ENCODE assay signal across 16 mouse cellular contexts in the genomic region with DNA sequence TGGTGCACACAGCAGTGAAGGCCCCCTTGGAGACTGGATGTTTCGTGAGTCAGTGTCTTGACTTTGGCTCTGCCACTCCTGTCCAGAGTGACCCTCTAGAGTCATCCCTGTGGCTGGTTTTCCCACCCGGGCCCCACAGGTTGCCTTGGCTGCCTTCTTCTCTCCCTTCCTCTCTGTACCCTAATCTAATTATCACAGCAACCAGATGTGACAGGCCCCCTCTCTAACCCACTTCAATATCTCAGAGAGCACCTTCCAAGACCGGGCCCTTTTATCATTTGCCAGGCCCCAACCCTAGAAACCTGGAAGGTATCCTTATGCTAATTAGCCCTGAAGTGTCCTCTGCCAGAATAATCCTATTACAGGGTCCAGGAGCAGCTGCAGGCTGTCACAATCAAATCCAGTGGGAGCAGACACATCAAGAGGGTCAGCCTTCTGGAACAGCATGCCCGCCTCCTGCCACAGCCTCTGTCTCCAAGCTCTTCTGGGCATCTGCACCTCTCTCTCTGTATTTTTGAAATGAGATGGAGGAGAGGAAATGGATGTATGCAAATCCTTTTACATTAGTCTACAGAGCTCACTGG.
DNase-seq lines count a peak whose midpoint lies in the region; ATAC-seq lines count a peak whose summit lies in the region.
"Had no signal": no experiment of that assay in that cellular context is flagged by ENCODE, and none has a peak within 500 bp of the region (broad histone marks: within the 10 kb centered on the region; RNA-seq: fewer than 3 reads in every experiment).

No protein-coding gene starts in this region.

- H3K9me3 ChIP-seq in hindbrain, embryonic 10.5 days, result no peaks in the 10 kb centered on the region
- H3K9me3 ChIP-seq in hindbrain, embryonic 13.5 days, result no peaks in the 10 kb centered on the region
- no peaks in the 10 kb centered on the region for H3K9me3 ChIP-seq in midbrain, embryonic 12.5 days
- no peaks in the 10 kb centered on the region for H3K9me3 ChIP-seq in forebrain, embryonic 14.5 days (replicated peaks; ENCODE audit: control insufficient read depth, low read length)
- H3K9me3 ChIP-seq: liver, embryonic 13.5 days had no signal

- H3K9ac ChIP-seq in hindbrain, embryonic 13.5 days, result no peak overlapping the region
- H3K9ac ChIP-seq in midbrain, embryonic 12.5 days (replicated peaks), result no peak overlapping the region
- H3K9ac ChIP-seq in forebrain, embryonic 14.5 days (ENCODE audit: low read length), result no peak overlapping the region
- H3K9ac ChIP-seq: liver, embryonic 13.5 days; lung, embryonic 14.5 days had no signal

- H3K27ac ChIP-seq in hindbrain, embryonic 10.5 days, result no peak overlapping the region
- no peak overlapping the region for H3K27ac ChIP-seq in hindbrain, embryonic 13.5 days
- 0 out of 2 replicates have a peak overlapping the region, but pooled peaks have one; percentile 35 for H3K27ac ChIP-seq in midbrain, embryonic 12.5 days (replicated peaks)
- H3K27ac ChIP-seq in forebrain, embryonic 14.5 days (ENCODE audit: low read depth, low read length), result no peak overlapping the region
- H3K27ac ChIP-seq: liver, embryonic 13.5 days had no signal

- peak; percentile 11 for DNase-seq in hindbrain, embryonic 10.5 days (ENCODE audit: low spot score)
- peak; percentile 3 for DNase-seq in retina, embryonic 14.5 days (ENCODE audit: low spot score)
- DNase-seq in forebrain, embryonic 14.5 days (ENCODE audit: low spot score), result no peak
- no peak for DNase-seq in layer of hippocampus, adult 9-10 months (ENCODE audit: low spot score)
- DNase-seq in adrenal gland, postnatal 4 days (ENCODE audit: low spot score in 2 of 2), result no peak
- DNase-seq: adrenal gland, adult 8-10 months; cerebellum, adult 11 months; cerebellum, postnatal 25 days; embryo, embryonic 11 days; kidney, adult 11 months; kidney, postnatal 10 days; liver, embryonic 13.5 days; lung, embryonic 14.5 days; lung, postnatal 36 days had no signal

- no peak overlapping the region for H3K4me3 ChIP-seq in hindbrain, embryonic 10.5 days
- H3K4me3 ChIP-seq in hindbrain, embryonic 13.5 days, result no peak overlapping the region
- H3K4me3 ChIP-seq in midbrain, embryonic 12.5 days, result no peak overlapping the region
- no peak overlapping the region for H3K4me3 ChIP-seq in forebrain, embryonic 14.5 days (ENCODE audit: low read depth, low read length)
- H3K4me3 ChIP-seq: liver, embryonic 13.5 days had no signal

- WGBS in hindbrain, embryonic 10.5 days, result 57% methylated on average over 4 of the region's 4 CpGs
- WGBS in hindbrain, embryonic 13.5 days, result 42% methylated on average over 4 of the region's 4 CpGs
- WGBS in midbrain, embryonic 12.5 days, result 29% methylated on average over 4 of the region's 4 CpGs
- 57% methylated on average over 4 of the region's 4 CpGs for WGBS in forebrain, embryonic 14.5 days

- H3K4me2 ChIP-seq in hindbrain, embryonic 13.5 days, result no peak overlapping the region
- no peak overlapping the region for H3K4me2 ChIP-seq in midbrain, embryonic 12.5 days (replicated peaks)
- no peak overlapping the region for H3K4me2 ChIP-seq in forebrain, embryonic 14.5 days (ENCODE audit: low read length)
- H3K4me2 ChIP-seq: liver, embryonic 13.5 days; lung, embryonic 14.5 days had no signal

- H3K27me3 ChIP-seq in hindbrain, embryonic 10.5 days (ENCODE audit: insufficient read depth, poor library complexity, severe bottlenecking), result no peaks in the 10 kb centered on the region
- H3K27me3 ChIP-seq in hindbrain, embryonic 13.5 days, result no peaks in the 10 kb centered on the region
- H3K27me3 ChIP-seq in midbrain, embryonic 12.5 days, result no peaks in the 10 kb centered on the region
- no peaks in the 10 kb centered on the region for H3K27me3 ChIP-seq in forebrain, embryonic 14.5 days (replicated peaks; ENCODE audit: control insufficient read depth, insufficient read depth, low read length)
- H3K27me3 ChIP-seq: liver, embryonic 13.5 days had no signal

- no peaks in the 10 kb centered on the region for H3K4me1 ChIP-seq in hindbrain, embryonic 10.5 days (replicated peaks)
- peaks cover 6% of the 10 kb centered on the region for H3K4me1 ChIP-seq in hindbrain, embryonic 13.5 days (replicated peaks)
- no peaks in the 10 kb centered on the region; the same call in 1 of the 2 replicates for H3K4me1 ChIP-seq in midbrain, embryonic 12.5 days
- no peaks in the 10 kb centered on the region for H3K4me1 ChIP-seq in forebrain, embryonic 14.5 days (ENCODE audit: control insufficient read depth, insufficient read depth, low read length)
- H3K4me1 ChIP-seq: liver, embryonic 13.5 days had no signal

- ATAC-seq in hindbrain, embryonic 13.5 days (ENCODE audit: low FRiP score), result peak; percentile 69; the same call in 1 of the 2 replicates
- peak; percentile 76 for ATAC-seq in midbrain, embryonic 12.5 days (ENCODE audit: low FRiP score, low read depth)
- no peak; the same call in 1 of the 2 replicates for ATAC-seq in forebrain, embryonic 14.5 days

- no peaks in the 10 kb centered on the region for H3K36me3 ChIP-seq in hindbrain, embryonic 10.5 days
- H3K36me3 ChIP-seq in hindbrain, embryonic 13.5 days, result no peaks in the 10 kb centered on the region
- no peaks in the 10 kb centered on the region for H3K36me3 ChIP-seq in midbrain, embryonic 12.5 days
- no peaks in the 10 kb centered on the region for H3K36me3 ChIP-seq in forebrain, embryonic 14.5 days (ENCODE audit: control insufficient read depth, insufficient read depth, low read length)
- H3K36me3 ChIP-seq: liver, embryonic 13.5 days had no signal

Comparison
In these comparisons a context has a peak if more than half of its experiments do, and no peak if none do; other contexts are left out.
1. DNase-seq: peak in hindbrain, embryonic 10.5 days (single experiment) and retina, embryonic 14.5 days (single experiment); none in forebrain, embryonic 14.5 days (single experiment), layer of hippocampus, adult 9-10 months (single experiment) and adrenal gland, postnatal 4 days (0 of 2).